Mouse (Mus musculus) E14TG2a.4 (cell line): ENCODE results near the gene Arih2.

ENCODE experiments used
- CTCF ChIP-seq: conservative IDR thresholded peaks from 2 replicates; pipeline ENCODE4 v1.5.1; 2014; ENCODE audit warnings: low read length
- POU5F1 ChIP-seq: IDR thresholded peaks from 2 replicates; pipeline ENCODE4 v1.6.1; 2014; ENCODE audit warnings: low read length, borderline replicate concordance

DNA sequence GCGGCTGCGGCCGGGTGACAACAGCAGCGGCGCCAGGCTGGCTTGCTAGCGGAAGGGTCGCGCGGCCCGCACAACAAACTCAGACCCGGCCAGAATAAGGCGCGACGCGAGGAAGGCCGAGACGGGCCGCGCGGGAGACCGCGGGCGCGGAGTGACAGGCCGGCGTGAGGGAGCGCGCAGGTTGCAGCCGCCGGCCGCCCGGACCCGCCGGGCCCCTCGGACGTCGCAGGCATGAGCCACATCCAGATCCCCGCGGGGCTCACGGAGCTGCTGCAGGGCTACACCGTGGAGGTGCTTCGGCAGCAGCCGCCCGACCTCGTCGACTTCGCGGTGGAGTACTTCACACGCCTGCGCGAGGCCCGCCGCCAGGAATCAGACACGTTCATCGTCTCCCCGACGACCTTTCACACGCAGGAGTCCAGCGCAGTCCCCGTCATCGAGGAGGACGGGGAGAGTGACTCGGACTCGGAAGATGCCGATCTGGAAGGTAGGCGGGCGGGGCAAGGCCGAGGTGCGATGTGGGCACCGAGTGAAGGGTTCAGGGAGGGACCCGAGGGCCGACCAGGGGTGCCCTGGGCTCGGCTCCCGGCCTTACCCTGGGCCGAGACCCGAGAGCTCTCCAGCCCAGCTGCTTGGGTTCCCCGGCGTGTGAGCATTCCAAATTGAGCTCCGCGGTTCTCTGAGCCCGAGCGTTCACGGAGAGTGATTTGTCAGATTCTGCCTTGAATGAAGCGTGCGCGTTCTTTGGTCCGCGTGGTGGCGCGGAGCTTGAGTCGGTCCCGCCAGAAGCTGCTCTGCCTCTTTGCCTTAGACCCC is 43.2 kb upstream of the Arih2 start:
- TF ChIP-seq CTCF, result no peak
- no peak for TF ChIP-seq POU5F1
